Mouse (Mus musculus) neutrophil, adult 5-6 weeks (primary cell): ENCODE data around the gene Slc25a4. TPM values are rescaled to one million over a fixed set of nuclear protein-coding genes. Genes with fewer than 3 reads are reported as not detected.
A peak's percentile ranks its signal among the peaks of the same experiment; 100 is the strongest.
"Not testable (repeated sequence)": the region's sequence is repeated elsewhere in the genome, so short reads cannot be mapped to it uniquely, and the experiment has no call there.

Source experiments
- ATAC-seq: fragments of 151-379, 151-347 bp; 2 replicates; pipeline ENCODE4 v1.8.0; 2017; ENCODE audit warnings: mild to moderate bottlenecking, moderate TSS enrichment; ENCODE audit not compliant: insufficient number of reproducible peaks, poor library complexity, low FRiP score, severe bottlenecking; ENCODE audit errors: extremely low read depth
- total RNA-seq: library from RNA; stranded (forward); fragments of 200-1000 nt; gene quantifications from 2 replicates; pipeline ENCODE4 v1.2.3, GENCODE M21; 2017

The Slc25a4 gene
- total RNA-seq: 26.7 and 45.7 TPM in 2 replicates

DNA sequence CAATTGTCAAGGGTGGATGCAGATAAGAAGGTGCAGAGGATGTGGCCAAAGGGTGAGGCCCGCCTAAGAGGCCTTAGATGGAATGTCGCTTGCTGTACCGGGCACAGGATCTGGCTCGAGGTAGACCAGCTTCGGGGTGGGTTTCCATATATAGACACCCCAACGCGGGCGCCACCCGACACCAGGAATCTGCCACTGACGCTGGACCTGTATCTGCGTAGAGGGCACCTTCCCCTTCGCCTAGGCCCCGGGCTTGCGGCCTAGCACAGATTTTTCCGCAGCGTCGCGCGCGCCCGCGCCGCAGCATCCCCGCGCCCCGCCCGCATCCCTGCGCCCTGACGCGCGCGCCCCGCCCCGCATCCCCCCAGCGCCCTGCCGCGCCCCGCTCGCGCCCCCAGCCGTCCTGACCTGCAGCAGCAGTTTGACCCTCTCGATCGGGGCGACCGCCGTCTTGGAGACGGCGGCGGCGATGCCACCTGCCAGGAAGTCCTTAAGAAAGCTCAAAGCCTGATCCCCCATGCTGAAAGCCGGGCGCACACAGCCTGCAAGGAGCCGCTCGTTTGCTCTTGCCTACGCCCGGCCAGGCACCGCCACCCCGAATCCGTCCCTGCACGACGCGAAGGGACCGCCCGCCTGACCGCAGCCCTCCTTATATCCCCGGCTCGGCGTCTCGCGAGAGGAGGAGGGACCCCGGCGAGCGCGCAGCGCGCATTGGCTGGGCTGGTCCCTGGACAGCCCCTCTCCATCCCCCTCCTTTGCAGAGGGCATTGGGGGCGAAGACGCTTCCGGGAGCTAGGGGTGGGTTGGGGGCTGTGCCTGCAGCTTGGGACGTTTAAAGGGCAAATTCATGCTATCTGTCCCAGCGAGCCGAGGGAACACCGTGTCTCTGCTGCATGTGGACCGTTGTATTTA, at the start of gene Slc25a4:
Gene Slc25a4 (minus strand): TSS at position 881 of the 912 bp plus-strand sequence.
- ATAC-seq: peak; percentile 79

DNA sequence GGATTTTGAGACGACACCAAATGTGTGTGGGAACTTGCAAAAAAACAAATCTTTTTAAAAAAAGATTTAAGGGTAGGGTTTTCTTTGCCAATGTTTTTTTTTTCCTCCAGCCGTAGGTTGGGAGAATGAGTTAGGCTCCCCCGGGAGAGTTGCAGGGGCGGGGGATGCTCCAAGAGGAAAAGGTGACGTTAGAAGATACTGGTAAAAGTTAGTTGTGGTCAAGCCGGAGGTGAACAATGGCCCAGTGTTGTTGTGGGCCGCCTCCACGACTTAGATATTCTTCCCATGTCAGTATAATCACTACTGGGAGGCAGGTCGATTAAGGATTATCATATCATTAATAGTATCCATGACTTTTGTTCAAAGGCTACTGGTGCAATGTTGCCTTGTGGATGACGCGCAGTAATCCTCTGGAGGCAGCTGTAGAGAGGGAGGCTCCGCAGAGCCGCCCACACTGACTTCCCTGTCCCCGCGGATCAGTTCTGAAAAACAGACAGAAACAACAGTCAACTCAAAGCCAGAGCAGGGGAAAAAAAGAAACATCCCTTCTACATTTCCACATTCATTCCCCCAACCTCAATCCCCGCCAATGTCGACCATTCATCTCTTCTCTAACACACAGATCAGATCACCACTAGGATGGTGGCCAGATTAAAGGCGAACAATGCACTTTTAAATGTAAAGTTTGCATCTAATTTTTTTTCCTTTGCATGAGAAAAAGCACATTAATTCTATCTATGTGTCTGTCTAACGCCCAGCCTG, 47.0 kb upstream of the Slc25a4 start:
- no peak for ATAC-seq

DNA sequence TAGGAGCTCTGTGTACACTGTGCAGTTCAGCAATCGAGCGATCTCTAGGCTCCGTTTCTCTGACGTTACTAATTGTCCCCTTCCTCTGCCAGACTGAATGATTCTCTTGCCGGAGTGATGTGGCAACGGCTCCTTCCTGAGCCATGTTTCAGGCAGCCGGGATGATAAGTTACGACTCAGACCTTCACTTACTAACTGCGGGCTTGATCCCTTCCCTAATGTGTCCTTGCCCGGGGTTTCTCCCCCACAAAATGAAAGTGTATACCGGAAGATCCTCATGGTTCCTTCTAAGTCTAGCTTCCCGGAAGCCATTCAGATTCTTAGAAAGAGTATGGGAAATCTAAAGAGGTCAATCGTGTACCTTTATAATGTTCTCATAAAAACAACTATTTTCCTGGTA, 41.4 kb upstream of the Slc25a4 start:
- ATAC-seq: no peak

DNA sequence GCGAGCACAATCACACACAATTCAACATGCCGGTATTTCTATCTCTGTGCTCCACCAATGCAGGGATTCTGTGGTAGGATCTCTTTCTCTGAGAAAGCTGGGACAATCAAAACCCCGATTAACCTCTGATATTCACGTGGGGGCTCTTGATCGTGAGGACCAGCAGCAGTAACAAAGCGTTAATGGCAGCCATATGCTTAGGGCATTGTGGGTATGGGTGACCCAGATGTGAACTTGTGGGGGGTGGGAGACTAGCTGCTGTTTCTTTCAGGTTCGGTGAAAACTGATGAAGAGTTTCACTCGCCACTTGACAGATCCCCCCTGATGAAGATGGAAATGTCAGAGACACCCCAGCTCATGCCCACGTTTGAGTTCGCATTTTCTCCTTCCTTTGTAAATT, 40.5 kb upstream of the Slc25a4 start:
- no peak for ATAC-seq

DNA sequence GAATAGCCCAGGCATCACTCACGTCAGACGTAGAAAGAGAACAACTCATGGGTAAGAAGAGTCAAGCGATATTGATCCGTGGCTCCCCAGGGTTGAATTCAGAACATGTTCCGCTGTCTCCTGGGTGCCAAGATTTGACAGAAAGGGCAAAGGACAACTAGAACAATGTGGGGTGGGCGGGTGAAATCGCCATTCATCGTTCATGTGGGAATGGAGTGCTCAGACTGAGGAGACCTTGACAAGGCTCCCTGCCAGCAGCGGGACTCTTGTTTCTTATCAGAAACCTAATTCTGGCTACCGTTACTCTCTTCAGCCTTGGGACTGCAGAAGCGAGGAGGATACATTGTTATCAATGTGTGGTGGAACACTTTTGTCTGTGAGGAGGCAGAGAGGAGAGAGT, 35.3 kb upstream of the Slc25a4 start:
- ATAC-seq: no peak

DNA sequence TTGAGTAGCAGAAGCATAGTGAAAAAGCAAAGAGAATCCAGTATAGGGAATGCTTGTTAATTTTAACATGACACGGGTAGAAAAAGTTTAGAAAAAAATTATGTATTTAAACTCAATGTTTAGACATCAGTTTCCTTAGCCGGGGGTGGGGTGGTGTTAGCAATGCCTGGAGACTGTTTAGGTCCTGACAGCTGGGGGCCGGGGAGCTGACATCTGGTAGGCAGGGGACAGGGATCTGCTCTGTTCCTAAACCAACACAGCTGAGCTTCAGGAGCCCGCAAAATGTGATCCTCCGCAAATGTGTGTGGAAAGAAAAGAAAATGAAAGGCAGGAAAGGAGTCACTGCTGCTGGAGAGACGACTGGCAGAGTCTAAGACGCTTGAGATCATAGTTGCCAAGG, 31.9 kb upstream of the Slc25a4 start:
- no peak for ATAC-seq

DNA sequence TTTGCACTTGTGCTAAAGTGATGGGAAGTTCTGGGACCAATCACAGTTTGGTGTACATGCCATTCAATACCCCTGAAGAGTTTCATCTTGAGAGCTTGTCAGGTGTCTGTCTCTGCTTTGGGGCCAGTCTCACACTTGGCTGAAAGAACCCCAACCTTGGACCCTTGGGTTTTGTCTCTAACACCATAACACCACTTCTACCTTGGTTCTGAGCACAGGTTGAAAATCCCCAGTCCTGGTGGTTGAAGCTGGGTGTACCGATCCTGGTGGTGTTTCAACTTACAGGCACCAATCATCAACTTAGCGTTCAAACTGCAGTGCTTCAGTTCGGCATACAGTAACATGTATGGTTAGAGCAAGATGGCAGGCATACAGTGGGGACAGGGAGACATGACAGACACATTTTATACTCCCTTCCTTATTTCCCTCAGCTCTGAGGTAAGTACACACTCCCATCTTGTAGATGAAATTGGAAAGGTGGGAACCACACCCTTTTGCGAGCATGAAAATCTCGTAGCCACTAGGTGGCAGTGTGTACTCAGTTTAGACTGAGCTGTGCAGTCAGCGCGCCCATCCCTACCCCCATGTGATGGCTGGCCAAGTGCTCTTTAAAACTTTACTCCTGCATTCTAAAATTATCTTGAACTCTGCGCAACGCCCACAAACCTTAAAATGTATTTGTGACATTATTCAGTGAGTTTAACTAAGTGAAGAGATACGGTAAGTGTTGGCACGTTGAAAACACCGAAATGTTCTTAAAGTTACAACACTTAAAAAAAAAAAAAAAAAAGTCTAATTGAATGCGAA, 30.7 kb upstream of the Slc25a4 start:
- peak; percentile 79 for ATAC-seq

DNA sequence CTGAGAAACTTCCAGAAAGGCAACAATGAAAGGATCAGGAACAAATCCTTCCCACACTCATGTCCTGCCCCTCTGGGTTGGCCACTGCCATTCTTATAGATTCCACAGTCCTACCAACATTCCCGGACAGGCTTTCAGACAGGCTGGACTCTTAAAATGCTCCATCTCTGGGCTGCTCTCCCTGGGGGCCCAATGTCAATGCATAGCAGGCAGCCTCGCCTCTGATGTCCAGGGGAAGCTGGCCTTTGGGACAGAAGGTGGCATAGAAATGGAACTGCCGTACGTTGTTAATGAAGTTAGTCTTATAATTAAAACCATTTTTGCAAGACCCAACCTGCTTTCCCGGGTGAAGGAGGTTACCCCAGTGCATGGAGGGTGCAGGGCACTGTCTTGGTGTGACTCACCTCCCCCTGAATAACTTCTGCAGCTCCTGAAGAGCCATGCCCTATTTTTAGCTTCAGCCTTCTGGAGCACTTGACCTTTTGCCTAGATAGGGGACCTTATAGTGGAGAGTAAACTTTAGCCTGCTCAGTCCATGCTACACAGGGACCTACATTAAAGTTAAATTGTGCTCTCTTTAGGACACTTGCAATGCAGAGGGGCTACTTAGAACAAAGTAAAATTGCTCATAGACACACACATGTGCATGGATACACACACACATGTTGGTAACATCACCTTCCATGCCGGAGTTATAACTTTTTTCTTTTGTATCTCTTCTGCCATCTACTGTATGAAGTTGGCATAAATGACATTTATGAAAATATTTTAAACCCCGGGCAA, 25.5 kb upstream of the Slc25a4 start:
- no peak for ATAC-seq

DNA sequence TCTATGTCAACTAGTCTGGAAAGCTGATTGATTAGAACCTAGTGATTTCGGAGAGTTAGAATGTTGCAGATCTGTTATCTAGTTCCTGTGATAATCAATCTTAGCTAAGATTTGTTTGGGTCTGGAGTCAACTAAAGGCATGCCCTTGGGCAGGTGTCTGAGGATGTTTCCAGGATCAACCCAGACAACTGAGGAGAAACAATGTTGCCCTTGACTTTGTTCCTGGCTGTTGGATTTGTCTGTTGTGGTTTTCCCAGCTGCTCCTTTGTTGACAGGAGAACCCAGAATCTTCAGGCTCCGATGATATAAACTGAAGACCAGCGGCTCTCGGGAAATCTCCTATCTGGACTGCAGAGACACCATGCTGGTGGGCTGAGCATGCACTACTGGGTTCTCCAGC, 23.7 kb upstream of the Slc25a4 start:
- no peak for ATAC-seq

DNA sequence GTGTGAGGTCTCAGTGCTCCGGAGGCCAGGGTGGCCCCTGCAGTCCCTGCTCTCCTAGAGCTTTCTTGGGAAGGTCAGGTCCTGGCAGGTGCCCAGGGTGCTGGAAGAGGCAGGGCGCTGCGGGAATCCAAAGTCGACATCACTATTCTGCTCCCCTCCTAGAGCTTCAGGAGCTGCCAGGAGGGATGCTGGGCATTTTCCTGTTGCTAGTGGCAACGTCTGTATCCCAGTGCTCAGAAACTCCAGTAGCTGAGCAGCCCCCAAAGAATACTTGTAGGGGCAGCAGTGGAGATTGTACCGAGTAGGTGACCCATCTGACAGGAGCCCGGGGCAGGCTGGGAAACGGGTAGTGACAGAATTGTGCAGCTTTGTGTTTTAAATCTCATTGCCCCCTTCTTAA, 21.7 kb upstream of the Slc25a4 start:
- ATAC-seq: no peak

DNA sequence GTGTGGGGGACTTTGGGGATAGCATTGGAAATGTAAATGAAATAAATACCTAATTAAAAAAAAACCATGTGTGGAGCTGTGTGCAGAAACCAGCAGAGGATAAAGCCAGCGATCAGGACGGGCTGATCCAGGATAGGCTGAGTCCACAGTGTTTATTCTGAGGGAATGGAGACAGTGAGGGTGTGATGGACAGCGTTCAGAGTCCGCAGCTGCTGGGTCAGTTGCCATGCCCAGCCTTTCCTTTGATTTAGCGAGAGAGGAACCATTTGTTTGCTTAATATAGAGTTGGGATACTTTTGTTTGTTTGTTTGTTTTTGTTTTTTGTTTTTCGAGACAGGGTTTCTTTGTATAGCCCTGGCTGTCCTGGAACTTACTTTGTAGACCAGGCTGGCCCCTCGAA, 20.9 kb upstream of the Slc25a4 start:
- ATAC-seq: not testable (repeated sequence)

DNA sequence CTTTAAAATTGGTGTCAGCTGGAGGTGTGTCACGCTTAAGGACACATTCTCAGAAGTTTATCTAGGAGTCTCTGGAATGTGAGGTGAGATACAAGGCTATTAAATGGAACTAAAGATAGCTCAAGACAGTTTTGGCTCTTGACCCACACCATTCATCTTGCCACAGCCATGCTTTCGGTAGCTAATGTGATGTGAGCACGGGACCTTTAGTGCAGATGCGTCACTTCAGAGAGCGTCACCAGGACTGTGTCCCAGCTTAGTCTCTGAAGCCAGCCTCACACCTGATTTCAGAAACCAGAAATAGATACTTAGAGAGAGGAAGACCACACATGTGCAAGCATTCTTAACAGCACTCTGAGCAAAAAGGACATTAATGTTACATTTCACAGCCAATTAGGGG, 15.5 kb upstream of the Slc25a4 start:
- ATAC-seq: no peak

DNA sequence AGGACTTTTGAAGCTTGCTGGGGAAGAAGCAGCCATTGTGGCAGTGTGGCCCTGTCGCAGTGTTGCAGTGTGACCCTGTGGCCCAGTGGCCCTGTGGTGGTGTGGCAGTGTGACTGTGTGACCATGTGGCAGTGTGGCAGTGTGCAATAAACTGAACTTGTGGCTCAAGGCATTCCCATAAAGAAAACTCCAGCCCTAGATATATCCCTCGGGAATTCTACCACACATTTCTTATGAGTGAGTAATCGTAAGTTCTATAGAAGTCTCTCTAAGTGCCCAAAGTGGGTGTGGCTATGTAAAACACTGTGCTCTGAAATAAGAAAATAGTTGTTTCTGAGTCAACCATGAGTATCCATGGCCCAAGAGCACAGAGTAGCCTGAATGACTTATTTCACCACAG, 14.4 kb upstream of the Slc25a4 start:
- no peak for ATAC-seq

DNA sequence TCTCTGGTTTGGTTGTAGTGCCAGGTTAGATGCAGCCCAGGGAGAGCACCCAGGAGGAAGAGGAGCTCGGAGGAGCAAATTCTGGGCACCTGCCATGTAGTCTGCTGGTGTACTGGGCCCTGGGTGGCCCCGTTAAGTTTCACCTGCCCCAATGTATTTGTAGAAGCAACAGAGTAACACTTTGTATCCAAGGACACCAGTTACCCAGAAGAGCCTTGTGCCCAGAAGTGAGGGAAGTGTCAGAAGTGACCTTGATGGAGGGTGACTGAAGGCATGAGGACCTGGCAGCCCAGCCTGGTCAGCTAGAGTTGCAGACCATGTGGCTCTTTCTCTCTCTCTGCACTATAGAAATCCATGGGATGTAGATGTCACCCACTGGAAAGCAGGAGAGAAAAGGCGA, 9.5 kb upstream of the Slc25a4 start:
- ATAC-seq: no peak

DNA sequence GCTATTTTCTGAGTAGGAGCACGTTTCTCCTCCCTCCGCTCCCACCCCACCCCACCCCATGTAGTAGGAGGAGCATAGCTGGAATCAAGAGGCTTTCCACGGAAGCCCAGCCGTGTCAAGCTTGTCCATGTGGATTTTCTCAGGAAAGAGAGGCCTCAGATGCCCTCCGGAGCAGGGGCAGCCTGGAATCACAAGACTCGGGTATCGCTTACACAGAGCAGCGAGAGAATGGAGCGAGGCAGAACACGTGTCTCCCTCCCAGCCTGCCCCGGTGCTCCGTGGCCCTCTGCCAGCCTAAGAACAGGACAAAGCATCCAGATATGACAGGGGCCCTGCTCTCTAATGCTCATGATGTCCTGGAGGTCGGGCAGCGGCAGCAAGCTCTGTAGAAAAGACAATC, 5.8 kb upstream of the Slc25a4 start:
- ATAC-seq: no peak

DNA sequence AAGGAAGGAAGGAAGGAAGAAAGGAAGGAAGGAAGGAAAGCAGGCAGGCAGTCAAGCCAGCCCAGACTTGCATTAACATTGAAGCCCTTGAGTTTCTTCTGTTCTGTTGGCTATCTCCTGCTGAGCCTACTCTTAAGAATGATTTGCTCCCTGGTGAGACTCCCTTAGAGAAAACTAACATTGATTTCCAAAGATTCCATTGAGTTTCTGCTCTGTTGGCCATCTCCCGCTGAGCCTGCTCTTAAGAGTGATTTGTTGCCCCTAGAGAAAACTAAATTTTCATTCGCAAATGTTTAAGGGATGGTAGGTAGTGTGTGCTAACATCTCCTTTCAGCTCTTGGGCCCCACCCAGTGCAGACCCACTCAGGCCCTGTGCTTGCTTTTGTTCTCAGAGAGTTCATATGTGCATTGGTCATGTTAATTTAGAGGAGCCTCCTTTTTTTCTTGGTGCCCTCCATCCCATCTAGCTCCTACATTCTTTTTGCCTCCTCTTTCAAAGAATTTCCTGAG, 2.9 kb upstream of the Slc25a4 start:
- no peak for ATAC-seq

DNA sequence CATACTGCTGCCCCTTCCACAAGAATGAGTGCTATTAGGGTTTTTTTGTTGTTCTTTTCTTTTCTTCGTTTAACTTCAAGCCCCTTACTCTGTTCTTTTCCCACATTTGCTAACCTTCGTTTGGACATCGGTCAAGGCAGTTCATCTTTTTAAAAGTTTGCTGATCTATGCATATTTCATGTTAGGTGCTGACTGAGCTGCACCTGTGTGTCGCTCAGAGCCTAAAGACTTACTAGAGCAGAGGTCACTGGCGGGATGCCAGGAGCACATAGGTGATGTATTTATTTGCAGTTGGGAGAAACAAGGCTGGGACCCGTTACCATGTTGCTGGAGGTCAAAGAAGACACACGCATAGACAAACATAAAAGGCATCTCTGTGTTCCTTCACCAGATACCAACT, 1.1 kb upstream of the Slc25a4 start:
- no peak for ATAC-seq

DNA sequence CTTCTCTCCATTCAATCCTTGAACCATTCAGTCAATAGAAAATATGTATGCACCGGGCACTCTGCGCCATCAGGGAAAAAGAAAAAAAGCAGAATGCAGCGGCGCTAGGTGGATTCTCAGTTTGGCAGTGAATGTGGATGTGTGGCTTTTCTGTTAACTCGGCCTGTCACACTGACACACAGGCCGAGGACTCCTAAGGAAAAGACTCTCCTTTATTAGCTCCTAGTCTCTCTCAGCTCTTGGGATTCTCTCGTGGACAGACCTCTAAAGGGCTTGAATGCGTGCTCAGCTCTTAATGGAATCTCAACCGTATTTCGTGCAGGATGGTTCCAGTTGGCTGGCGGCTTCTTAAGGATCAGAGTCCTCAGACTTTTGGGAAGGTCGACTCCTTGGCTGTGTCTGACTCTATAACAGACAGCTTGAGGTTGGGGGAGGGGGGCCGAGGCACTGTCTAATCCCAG, 557 bp upstream of the Slc25a4 start:
- no peak for ATAC-seq
